Mouse (Mus musculus): Measurements from ENCODE around the gene Ifnlr1.
A peak's percentile ranks its signal among the peaks of the same experiment; 100 is the strongest.

Ifnlr1 gene

GRCm38 (mm10) chr4:135739672-135740071 is 53.6 kb downstream of the Ifnlr1 start:
- no peak for DNase-seq (ENCODE audit: low read depth, low spot score)

GRCm38 (mm10) chr4:135743520-135743919 is 57.4 kb downstream of the Ifnlr1 start:
- DNase-seq (ENCODE audit: low read depth, low spot score): no peak

- no peak for DNase-seq (ENCODE audit: low read depth, low spot score)
Observed at GRCm38 (mm10) chr4:135744726-135745448, 58.8 kb downstream of the Ifnlr1 start.

GRCm38 (mm10) chr4:135745613-135746012 is 59.5 kb downstream of the Ifnlr1 start:
- no peak for DNase-seq (ENCODE audit: low read depth, low spot score)

- DNase-seq (ENCODE audit: low read depth, low spot score): peak; percentile 41
Observed at GRCm38 (mm10) chr4:135750896-135751295, 64.8 kb downstream of the Ifnlr1 start.

- DNase-seq (ENCODE audit: low read depth, low spot score): no peak
Observed at GRCm38 (mm10) chr4:135752106-135752778, 66.2 kb downstream of the Ifnlr1 start.

GRCm38 (mm10) chr4:135752779-135753164 is 66.7 kb downstream of the Ifnlr1 start:
- DNase-seq (ENCODE audit: low read depth, low spot score): no peak

Data from ES-CJ7 (cell line).